Mouse (Mus musculus): Measurements from ENCODE around the gene Uba5. TPM values are rescaled to one million over a fixed set of nuclear protein-coding genes. Genes with fewer than 3 reads are reported as not detected.

Uba5 gene
- total RNA-seq, 2 experiments from 2014 or later, result 7.9 to 9.8 TPM

GRCm38 (mm10) chr9:104070241-104070640, 7.3 kb upstream of the Uba5 start:
- ATAC-seq (replicated peaks; ENCODE audit: low FRiP score, poor library complexity, severe bottlenecking), result no peak

- ATAC-seq (replicated peaks; ENCODE audit: low FRiP score, poor library complexity, severe bottlenecking), result no peak
Measured at GRCm38 (mm10) chr9:104064571-104064970, 1.6 kb upstream of the Uba5 start.

GRCm38 (mm10) chr9:104063244-104063961, 469 bp upstream of the Uba5 start, which contains the start of gene Acad11:
Gene Acad11 (plus strand): TSS chr9:104063377.
- ATAC-seq (replicated peaks; ENCODE audit: low FRiP score, poor library complexity, severe bottlenecking), result peak; percentile 93

GRCm38 (mm10) chr9:104051028-104051427, 11.9 kb downstream of the Uba5 start:
- ATAC-seq (replicated peaks; ENCODE audit: low FRiP score, poor library complexity, severe bottlenecking), result no peak

- ATAC-seq (replicated peaks; ENCODE audit: low FRiP score, poor library complexity, severe bottlenecking), result no peak
Measured at GRCm38 (mm10) chr9:104043676-104044075, 19.3 kb downstream of the Uba5 start.

GRCm38 (mm10) chr9:104040362-104040761, 22.6 kb downstream of the Uba5 start, which contains the start of gene Gm28305:
Gene Gm28305 (plus strand): TSS chr9:104040662.
- ATAC-seq (replicated peaks; ENCODE audit: low FRiP score, poor library complexity, severe bottlenecking), result no peak

- ATAC-seq (replicated peaks; ENCODE audit: low FRiP score, poor library complexity, severe bottlenecking), result no peak
Measured at GRCm38 (mm10) chr9:104039742-104040141, 23.2 kb downstream of the Uba5 start.

GRCm38 (mm10) chr9:104039031-104039695, 23.8 kb downstream of the Uba5 start:
- no peak for ATAC-seq (replicated peaks; ENCODE audit: low FRiP score, poor library complexity, severe bottlenecking)

GRCm38 (mm10) chr9:104038266-104038665, 24.7 kb downstream of the Uba5 start:
- ATAC-seq (replicated peaks; ENCODE audit: low FRiP score, poor library complexity, severe bottlenecking), result no peak

- ATAC-seq (replicated peaks; ENCODE audit: low FRiP score, poor library complexity, severe bottlenecking), result peak; percentile 87
Measured at GRCm38 (mm10) chr9:104035261-104036015, 27.5 kb downstream of the Uba5 start.

- no peak for ATAC-seq (replicated peaks; ENCODE audit: low FRiP score, poor library complexity, severe bottlenecking)
Measured at GRCm38 (mm10) chr9:104034718-104035117, 28.2 kb downstream of the Uba5 start.

- ATAC-seq (replicated peaks; ENCODE audit: low FRiP score, poor library complexity, severe bottlenecking), result no peak
Measured at GRCm38 (mm10) chr9:104034231-104034630, 28.7 kb downstream of the Uba5 start.

- ATAC-seq (replicated peaks; ENCODE audit: low FRiP score, poor library complexity, severe bottlenecking), result no peak
Measured at GRCm38 (mm10) chr9:104029861-104030260, 33.1 kb downstream of the Uba5 start.

GRCm38 (mm10) chr9:104027186-104027585, 35.7 kb downstream of the Uba5 start:
- ATAC-seq (replicated peaks; ENCODE audit: low FRiP score, poor library complexity, severe bottlenecking), result no peak

- ATAC-seq (replicated peaks; ENCODE audit: low FRiP score, poor library complexity, severe bottlenecking), result no peak
Measured at GRCm38 (mm10) chr9:104021026-104021425, 41.9 kb downstream of the Uba5 start.

GRCm38 (mm10) chr9:104014526-104014925, 48.4 kb downstream of the Uba5 start:
- ATAC-seq (replicated peaks; ENCODE audit: low FRiP score, poor library complexity, severe bottlenecking), result no peak

- no peak for ATAC-seq (replicated peaks; ENCODE audit: low FRiP score, poor library complexity, severe bottlenecking)
Measured at GRCm38 (mm10) chr9:104002913-104003330, 60.0 kb downstream of the Uba5 start.

- ATAC-seq (replicated peaks; ENCODE audit: low FRiP score, poor library complexity, severe bottlenecking), result peak; percentile 99
Measured at GRCm38 (mm10) chr9:104001921-104002859, 60.7 kb downstream of the Uba5 start, which contains the start of gene Nphp3. Gene Nphp3 (plus strand): TSS chr9:104002544.

GRCm38 (mm10) chr9:104000601-104001000, 62.3 kb downstream of the Uba5 start:
- ATAC-seq (replicated peaks; ENCODE audit: low FRiP score, poor library complexity, severe bottlenecking), result no peak

All from erythroblast, adult 5-6 weeks (primary cell).